Mouse (Mus musculus) embryonic facial prominence, embryonic 10.5 days (tissue): ENCODE results near the gene Haghl. TPM values are rescaled to one million over a fixed set of nuclear protein-coding genes. Genes with fewer than 3 reads are reported as not detected.

ENCODE experiments used
- DNase-seq: peaks from one replicate; pipeline ENCODE4 v3.0.0-alpha.2; 2017; ENCODE audit warnings: low spot score
- H3K27ac ChIP-seq: fragments of 300-500 bp; sonication (generic); replicated peaks from 2 replicates; pipeline ENCODE4 v1.5.1; 2016; ENCODE audit warnings: mild to moderate bottlenecking
- H3K27me3 ChIP-seq: fragments of 300-500 bp; sonication (generic); replicated peaks from 2 replicates; pipeline ENCODE4 v1.6.1; 2016; ENCODE audit warnings: low read depth, mild to moderate bottlenecking; ENCODE audit not compliant: poor library complexity, severe bottlenecking
- H3K36me3 ChIP-seq: fragments of 300-500 bp; sonication (generic); replicated peaks from 2 replicates; pipeline ENCODE4 v1.6.1; 2016; ENCODE audit warnings: mild to moderate bottlenecking, moderate library complexity
- H3K4me1 ChIP-seq: fragments of 300-500 bp; sonication (generic); 2 replicates; pipeline ENCODE4 v1.6.1; 2016
- H3K4me3 ChIP-seq: fragments of 300-500 bp; sonication (generic); 2 replicates; pipeline ENCODE4 v1.5.1; 2016; ENCODE audit warnings: mild to moderate bottlenecking, moderate library complexity
- H3K9me3 ChIP-seq: fragments of 300-500 bp; sonication (generic); 2 replicates; pipeline ENCODE4 v1.6.1; 2016; ENCODE audit warnings: mild to moderate bottlenecking
- WGBS: fragments of 180-500 bp; shearing (Covaris S2); methylation state at CpG from one replicate; pipeline ENCODE4 v1.1.7; 2016; 5-methylcytosine and 5-hydroxymethylcytosine counted together
- polyA plus RNA-seq: library from polyadenylated mRNA; unstranded; fragments of >200 nt; fragmentation: Nextera tagmentation; extraction: Ambion mirVana; gene quantifications from 2 replicates; pipeline ENCODE4 v1.2.1, GENCODE M21; 2016

Haghl gene
- 59.9 and 69.1 TPM in 2 replicates for polyA plus RNA-seq

DNA sequence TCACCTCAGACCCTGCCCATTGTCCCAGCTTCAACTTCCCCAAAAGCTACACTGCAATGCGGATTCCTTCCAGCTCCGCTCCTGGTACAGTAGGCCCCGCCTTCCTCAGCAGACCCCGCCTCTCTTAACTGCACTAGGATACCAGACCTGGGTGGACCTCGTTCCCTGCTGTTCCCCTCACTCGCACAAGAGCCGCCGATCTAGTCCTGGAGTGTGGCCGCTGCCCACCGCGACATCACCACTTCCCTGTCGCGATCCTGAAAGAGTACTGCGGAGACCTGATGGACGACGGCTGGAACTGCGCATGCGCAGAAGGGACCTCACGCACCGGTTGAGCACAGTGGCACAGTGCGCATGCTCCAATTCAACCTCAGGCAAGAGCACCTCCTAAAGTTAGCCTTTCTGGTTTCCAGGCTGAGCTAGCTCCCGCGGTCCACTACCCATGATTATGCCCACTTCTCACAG is at the start of gene Haghl:
Haghl (minus strand) TSS at position 393 of the 465 bp plus-strand sequence.
- Histone ChIP-seq H3K4me1 (peaks cover 34% of the 10 kb centered on the region), H3K36me3 (peaks cover 74% of the 10 kb centered on the region), H3K9me3 (no peaks in the 10 kb centered on the region), H3K4me3 (peak within 1 kb of the TSS; percentile 75), H3K27me3 (no peaks in the 10 kb centered on the region), H3K27ac (peak within 1 kb of the TSS; percentile 93)
- DNase-seq = peak; percentile 97
- whole genome bisulfite sequencing = under 1% methylated on average over 23 of the region's 23 CpGs

DNA sequence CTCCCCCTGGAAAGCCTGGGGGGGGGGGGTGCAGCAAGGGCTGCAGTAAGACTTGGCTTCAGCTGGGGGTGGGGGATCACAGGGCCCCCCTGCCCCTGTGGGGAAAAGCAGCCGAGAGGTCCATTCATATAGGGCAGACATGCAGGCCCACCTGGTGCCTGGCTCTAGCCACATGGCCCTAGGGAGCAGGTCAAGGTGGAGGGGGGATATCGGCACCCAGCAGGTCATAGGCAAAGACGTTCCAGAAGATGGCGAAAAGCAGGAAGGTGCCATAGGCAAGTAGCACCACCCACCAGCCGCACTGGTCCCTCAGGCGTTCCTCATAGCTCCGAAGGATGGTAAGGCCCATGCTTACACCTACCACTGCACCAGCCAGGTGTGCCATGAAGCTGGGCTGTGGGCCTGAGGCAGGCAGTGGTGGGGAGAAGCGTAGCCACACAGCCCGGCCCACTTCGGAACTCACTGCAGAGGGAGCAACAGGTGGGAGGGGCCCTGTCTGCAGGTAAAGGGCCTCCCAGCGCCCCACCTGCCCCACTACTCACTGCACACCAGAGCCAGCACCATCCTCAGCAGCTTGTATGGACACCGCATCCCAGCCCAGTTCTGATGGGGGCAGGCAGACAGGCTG is 49.2 kb upstream of the Haghl start:
- H3K4me1 ChIP-seq = peaks cover 75% of the 10 kb centered on the region
- whole genome bisulfite sequencing = 86% methylated on average over 12 of the region's 12 CpGs
- no peaks in the 10 kb centered on the region for H3K9me3 ChIP-seq
- H3K27me3 ChIP-seq = no peaks in the 10 kb centered on the region
- DNase-seq = no peak
- H3K27ac ChIP-seq = peak overlapping the region; percentile 95
- H3K4me3 ChIP-seq = peak overlapping the region; percentile 81
- H3K36me3 ChIP-seq = peaks cover 70% of the 10 kb centered on the region

DNA sequence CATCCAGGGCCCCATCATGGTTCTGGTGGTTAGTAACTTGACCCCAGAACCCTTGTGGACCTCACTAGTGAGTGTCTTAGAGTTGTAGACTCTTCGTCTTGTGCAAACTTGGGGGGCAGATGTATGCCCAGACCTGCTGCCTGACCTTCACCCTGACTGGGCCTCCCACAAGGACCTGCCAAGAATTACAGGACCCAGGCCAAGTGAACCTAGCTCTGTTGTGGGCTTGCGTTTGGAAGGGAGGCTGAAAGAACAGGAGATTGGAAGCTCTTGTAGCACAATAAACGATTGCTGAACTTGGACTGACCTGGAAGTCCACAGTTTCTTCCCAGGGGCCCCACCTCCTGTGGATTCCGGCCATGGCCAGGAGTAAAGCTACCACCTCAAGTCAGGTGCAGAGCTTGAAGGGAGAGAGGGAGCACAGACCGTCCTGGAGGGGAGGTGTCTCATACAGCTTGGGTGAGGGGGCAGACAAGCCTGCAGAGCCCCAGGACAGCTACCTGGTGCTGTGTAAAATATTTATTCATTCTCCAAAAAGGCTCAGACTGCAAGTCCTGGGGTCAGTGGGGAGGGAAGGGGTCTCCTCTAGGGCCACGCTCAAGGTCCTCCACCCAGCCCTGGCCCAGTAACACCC is 48.6 kb upstream of the Haghl start:
- Histone ChIP-seq H3K9me3 (no peaks in the 10 kb centered on the region), H3K4me1 (peaks cover 81% of the 10 kb centered on the region), H3K36me3 (peaks cover 67% of the 10 kb centered on the region), H3K27me3 (no peaks in the 10 kb centered on the region), H3K4me3 (peak overlapping the region; percentile 81), H3K27ac (peak overlapping the region; percentile 95)
- 55% methylated on average over 6 of the region's 6 CpGs for WGBS
- DNase-seq = no peak

DNA sequence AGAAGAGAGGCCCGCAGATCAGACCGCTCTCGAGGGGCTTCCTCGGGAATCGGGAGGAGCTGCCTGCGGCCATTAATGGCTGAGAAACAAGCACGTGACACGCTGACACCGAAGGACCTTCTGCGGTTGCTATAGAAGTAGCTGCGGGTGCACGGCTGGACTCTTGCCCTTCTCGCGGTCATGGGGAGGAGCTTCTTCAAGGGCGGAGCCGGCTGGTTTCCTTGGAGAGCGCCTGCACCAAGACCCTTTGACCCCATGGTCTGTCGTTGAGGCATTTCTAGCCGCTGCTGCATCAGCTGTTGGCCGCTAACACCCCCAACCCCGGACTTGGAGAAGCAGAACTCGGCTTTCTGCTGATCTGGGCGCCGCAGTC is 47.8 kb upstream of the Haghl start, which contains the start of gene Stub1:
Stub1 (minus strand) TSS at position 114 of the 373 bp plus-strand sequence.
- peak within 1 kb of the TSS; percentile 95 for H3K27ac ChIP-seq
- DNase-seq = peak; percentile 90
- H3K36me3 ChIP-seq = peaks cover 60% of the 10 kb centered on the region
- H3K27me3 ChIP-seq = no peaks in the 10 kb centered on the region
- under 1% methylated on average over 24 of the region's 24 CpGs for WGBS
- H3K4me1 ChIP-seq = peaks cover 85% of the 10 kb centered on the region
- H3K9me3 ChIP-seq = no peaks in the 10 kb centered on the region
- peak within 1 kb of the TSS; percentile 81 for H3K4me3 ChIP-seq

DNA sequence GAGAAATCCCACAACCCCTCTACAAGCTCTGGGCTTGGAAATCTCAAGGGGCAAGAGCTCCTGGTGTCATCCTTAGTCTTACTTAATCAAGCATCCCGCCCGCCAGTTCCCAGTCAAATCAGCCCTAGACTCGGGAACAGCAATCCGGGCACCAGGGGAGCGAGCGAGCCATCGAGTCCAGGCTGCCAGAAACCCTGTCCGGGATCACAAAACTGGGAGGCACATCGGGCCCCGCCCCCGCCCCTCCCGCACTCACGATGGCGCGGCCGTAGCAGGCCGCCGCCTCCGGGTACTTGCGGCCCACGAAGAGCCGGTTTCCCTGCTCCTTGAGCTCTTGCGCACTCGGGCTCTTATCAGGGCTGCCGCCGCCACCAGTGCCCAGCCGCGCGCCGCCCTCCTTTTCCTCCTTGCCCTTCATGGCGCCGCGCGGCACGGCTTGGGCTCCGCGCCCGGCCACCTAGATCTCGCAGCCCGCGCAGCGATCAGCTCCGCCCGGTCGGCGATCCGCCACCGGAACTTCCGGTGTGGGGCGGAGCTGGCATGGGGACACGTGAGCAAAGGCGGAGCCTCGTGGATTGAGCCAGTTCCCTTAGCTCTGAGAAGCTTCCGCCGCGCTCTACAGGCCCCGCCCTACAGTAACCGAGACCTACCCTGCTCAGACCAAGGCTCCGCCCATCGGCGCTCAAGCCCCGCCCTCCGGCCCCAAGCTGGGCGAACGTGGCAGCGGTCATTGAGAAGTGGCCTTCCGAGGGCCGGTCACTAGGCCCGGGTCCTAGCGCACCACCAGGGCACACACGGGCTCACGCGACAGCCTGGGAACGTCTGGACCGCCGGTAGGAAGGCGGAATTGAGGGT is 47.2 kb upstream of the Haghl start:
- peak overlapping the region; percentile 81 for H3K4me3 ChIP-seq
- DNase-seq = peak; percentile 99
- no peaks in the 10 kb centered on the region for H3K27me3 ChIP-seq
- H3K4me1 ChIP-seq = peaks cover 85% of the 10 kb centered on the region
- H3K36me3 ChIP-seq = peaks cover 60% of the 10 kb centered on the region
- WGBS = under 1% methylated on average over 77 of the region's 77 CpGs
- H3K27ac ChIP-seq = peak overlapping the region; percentile 95
- H3K9me3 ChIP-seq = no peaks in the 10 kb centered on the region

DNA sequence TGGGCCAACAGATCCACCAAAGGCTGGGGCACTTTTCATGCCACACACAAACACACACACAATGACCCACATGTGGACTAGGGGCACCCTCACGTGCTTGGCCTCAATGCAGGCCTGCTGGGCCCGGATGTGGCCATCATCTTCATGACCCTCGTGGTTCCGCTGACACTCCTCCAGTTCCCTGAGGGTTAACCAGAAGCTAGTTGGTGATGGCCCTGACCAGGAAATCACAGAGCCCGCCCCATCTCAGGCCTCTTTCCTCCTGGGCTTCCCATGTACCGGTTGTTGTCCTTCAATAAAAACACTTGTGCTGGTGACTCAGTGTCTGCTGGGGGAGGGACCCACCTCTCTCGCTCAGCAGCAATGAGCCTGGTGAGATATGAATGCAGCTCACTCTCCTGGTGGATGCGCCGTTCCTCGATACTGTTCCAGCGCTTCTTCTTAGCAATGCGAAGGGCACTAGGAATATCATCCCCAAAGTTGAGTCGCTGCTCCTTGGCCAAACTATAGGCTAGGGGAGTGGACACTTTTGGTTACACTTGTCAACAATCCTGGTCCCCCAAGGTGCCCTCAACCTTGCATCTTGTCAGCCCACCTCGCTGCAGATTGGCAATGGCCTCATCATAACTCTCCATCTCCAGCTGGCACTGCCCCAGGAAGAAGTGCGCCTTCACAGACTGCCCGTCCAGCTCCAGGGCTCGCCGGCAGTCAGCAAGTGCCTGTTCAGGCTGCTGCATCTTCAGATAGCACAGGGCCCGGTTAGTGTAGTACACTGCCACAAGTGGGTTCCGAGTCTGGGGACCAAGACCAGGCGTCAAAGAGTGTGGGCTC is 46.2 kb upstream of the Haghl start:
- Histone ChIP-seq H3K27ac (peak overlapping the region; percentile 95), H3K9me3 (no peaks in the 10 kb centered on the region), H3K27me3 (no peaks in the 10 kb centered on the region), H3K36me3 (peaks cover 63% of the 10 kb centered on the region), H3K4me1 (peaks cover 85% of the 10 kb centered on the region), H3K4me3 (peak overlapping the region; percentile 81)
- DNase-seq = peak; percentile 26
- WGBS = 67% methylated on average over 21 of the region's 21 CpGs

DNA sequence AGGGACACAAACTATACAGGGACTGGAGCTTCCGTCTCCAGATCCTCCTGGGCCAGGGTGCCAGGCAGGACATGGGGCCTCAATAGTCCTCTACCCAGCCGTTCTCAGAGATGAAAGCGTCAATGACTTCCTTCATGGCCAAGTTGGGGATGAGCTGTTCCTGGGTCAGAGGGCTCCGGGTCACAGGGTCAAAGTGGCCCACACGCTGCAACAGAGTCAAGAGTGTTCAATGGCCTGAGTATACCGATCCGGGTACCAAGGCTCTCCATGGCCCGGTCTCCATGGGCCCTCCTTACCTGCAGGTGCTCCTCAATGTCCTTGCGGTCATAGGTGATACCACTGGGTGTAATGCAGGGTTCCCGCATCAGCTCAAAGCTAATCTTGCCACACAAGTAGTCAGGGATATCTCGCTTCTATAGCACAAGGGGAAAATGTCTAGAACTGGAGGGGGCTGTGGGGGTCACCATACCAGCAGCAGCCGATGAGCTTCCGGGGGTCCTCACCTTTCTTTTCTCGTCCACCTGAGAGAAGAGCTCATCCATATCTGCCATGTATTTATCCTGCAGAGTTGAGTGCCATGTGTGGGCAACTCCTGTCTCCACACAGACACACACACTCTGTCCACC is 45.4 kb upstream of the Haghl start:
- Histone ChIP-seq H3K4me3 (peak overlapping the region; percentile 81), H3K36me3 (peaks cover 66% of the 10 kb centered on the region), H3K27me3 (no peaks in the 10 kb centered on the region), H3K4me1 (peaks cover 80% of the 10 kb centered on the region), H3K9me3 (no peaks in the 10 kb centered on the region), H3K27ac (0 out of 2 replicates have a peak overlapping the region, but pooled peaks have one; percentile 11)
- 87% methylated on average over 14 of the region's 14 CpGs for WGBS
- no peak for DNase-seq

DNA sequence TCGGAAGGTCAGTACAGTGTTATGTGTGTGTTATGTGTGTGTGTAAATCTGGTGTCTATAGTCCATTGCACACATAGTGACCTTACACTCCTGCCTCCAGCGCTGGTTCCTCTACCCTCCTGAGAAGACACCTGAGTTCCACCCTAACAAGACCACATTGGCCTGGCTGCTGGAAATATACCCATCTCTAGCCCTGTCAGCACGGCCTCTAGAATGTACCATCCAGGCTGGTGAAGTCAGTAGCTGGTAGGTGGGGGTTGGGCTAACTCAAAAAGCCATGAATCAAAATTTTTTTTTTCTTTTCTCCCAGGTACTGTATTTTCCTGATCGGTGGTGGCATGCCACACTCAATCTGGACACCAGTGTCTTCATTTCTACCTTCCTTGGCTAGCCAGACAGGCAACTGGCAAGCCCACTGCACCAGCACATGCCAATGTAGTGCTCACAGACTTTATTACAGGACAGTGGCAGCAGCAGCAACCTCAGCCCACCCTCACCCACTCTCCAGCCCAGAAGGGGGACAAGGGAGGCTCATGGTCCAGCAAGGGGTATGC is 44.8 kb upstream of the Haghl start:
- WGBS = 87% methylated on average over 4 of the region's 4 CpGs
- H3K27me3 ChIP-seq = no peaks in the 10 kb centered on the region
- no peak for DNase-seq
- 0 out of 2 replicates have a peak overlapping the region, but pooled peaks have one; percentile 11 for H3K27ac ChIP-seq
- peaks cover 66% of the 10 kb centered on the region for H3K36me3 ChIP-seq
- H3K4me3 ChIP-seq = peak overlapping the region; percentile 81
- H3K9me3 ChIP-seq = no peaks in the 10 kb centered on the region
- peaks cover 78% of the 10 kb centered on the region for H3K4me1 ChIP-seq

DNA sequence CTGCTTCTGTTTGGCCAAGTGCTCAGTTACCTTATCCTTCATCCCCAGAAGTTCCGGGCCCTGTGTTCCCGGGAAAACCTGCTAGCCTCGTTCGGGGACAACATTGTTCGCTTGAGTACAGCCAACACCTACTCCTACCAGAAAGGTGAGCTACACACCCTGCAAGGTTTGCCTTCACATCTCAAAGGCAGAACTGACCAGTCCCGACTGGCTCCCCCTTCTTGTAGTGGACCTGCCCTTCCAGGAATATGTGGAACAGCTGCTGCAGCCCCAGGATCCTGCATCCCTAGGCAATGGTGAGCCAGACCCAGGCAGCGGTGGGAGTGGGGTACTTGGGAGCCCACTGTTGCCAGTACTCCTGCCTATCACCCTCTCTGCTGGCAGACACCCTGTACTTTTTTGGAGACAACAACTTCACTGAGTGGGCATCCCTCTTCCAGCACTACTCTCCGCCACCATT is 44.1 kb upstream of the Haghl start:
- WGBS = 42% methylated on average over 8 of the region's 8 CpGs
- peaks cover 78% of the 10 kb centered on the region for H3K4me1 ChIP-seq

DNA sequence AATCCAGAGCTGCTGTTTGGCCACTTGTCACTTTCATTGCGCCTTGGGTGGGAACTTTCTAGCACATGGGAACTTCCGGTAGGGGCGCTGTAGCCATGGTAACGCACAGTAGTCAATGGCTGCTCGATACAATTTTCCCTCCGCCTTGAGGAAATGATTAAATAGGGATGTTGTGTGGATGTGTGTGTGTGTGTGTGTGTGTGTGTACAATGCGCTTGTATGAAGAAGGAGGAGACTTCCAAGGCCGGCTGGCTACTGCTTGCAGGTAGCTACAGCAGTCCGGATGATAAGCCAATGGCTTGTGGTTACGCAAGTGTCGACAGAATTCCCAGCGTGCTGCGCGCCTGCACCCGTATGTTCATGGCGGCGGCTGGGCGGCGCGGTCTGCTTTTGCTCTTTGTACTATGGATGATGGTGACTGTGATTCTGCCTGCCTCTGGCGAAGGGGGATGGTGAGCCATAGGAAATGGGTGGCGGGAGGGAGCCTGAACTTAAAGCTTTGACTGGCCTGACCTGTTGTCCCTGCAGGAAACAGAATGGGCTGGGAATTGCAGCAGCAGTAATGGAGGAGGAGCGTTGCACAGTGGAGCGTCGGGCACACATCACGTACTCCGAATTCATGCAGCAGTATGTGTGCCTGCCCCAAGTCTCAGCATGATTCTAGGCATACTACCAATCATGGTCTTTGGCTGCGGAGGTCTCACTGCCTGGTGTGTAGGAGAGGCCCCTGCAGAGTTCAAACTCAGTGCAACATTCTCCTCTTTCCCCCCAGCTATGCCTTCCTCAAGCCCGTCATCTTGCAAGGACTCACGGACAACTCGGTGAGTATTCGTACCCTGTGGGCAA is 43.5 kb upstream of the Haghl start, which contains the start of gene Jmjd8:
Jmjd8 (plus strand) TSS at position 156 of the 846 bp plus-strand sequence.
- WGBS = 1% methylated on average over 32 of the region's 32 CpGs
- Histone ChIP-seq H3K27me3 (no peaks in the 10 kb centered on the region), H3K36me3 (peaks cover 59% of the 10 kb centered on the region), H3K4me3 (peak within 1 kb of the TSS; percentile 81), H3K27ac (peak within 1 kb of the TSS; percentile 87), H3K9me3 (no peaks in the 10 kb centered on the region), H3K4me1 (peaks cover 78% of the 10 kb centered on the region)
- peak; percentile 86 for DNase-seq

More for the DNA sequence above, 44.1 kb upstream of the Haghl start:
- DNase-seq = peak; percentile 29
- Histone ChIP-seq H3K36me3 (peaks cover 62% of the 10 kb centered on the region), H3K27me3 (no peaks in the 10 kb centered on the region), H3K9me3 (no peaks in the 10 kb centered on the region), H3K27ac (peak overlapping the region; percentile 87), H3K4me3 (peak overlapping the region; percentile 81)
